Mouse (Mus musculus) embryo, embryonic 10.5 days (tissue): ENCODE measurements at regions not wholly inside any gene's neighbourhood (a gene's known extent, or its start where the extent isn't known, plus 50 kb on each side); places are given as distances from the start of the nearest gene placed in this dataset.

ENCODE experiments used
- DNase-seq: peaks from one replicate; pipeline ENCODE4 v3.0.0-alpha.2; 2015; ENCODE audit warnings: low spot score

DNA sequence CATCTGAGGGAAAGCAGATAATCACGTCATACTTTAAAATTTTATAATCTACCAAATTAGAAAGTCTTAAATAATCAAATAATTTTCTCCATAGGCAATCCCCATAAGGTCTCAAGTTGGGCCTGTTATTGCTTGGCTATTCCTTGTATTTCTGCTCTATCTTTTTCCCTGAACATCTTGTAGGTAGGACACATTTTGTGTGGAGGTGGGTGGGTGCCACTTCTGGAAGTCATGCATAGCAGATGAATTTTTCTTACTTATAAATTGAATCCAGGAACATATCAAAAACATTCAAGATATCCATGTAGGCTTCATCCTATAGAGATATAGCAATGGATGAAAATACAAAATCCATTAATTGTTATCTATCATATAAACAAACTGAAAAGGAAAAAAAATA, 1418.7 kb downstream of the Cdh11 start:
- no peak for DNase-seq

DNA sequence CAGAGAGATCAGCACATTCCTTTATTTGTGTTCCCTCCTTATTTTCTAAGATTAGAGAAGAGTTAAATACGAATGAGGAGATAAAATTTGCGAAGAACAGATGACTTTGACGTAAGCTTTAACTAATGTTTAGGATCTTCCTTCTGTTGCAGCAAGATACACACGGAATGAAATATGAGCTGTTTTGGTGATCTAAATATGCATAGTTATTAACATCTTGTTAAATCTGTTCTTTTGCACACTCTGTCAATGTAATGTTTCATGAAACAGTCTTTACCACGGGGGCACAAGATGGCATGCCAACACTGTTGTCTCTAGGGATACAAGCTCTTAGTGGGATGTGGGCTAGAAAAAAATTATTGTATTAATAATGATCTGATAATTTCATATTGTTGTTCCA, 1434.6 kb downstream of the Cdh11 start:
- no peak for DNase-seq

DNA sequence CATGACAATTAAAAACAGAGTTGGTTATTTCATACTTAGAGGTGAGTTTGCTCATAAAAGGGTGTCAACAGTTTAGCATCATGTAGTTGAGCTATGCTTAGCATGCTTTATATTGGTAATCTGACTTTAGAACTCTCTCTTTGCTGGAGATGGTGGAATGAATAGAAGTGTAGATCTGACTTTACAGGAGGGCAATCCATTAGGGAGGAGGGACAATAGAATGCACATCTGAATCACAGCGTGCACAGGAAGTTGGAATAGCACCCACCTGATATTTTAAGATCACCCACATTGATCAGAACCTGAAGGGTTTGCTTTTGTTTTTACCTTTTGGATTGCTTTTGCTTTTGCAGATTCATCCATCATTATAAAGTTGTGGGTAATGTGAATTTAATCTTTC, 1435.7 kb downstream of the Cdh11 start:
- no peak for DNase-seq

DNA sequence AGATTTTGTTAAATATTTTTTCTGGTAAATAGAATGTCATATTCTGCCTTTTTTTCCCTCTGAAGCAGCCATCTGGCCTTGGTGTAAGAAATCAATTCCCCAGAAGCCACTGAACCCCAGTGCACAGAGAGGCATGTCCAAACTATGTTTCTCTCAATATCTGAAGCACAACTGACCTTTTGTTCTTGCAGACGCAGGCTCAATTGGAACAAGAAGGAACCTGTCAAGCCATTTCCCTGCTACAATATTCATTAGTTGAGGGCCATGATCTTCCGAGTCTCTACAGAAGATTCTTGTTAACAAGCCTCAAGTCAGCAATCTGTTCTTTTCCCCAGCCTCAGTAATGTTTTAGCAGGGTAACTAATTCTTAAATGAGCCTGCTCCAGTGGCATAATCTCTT, 1456.2 kb downstream of the Cdh11 start:
- peak; percentile 58 for DNase-seq

DNA sequence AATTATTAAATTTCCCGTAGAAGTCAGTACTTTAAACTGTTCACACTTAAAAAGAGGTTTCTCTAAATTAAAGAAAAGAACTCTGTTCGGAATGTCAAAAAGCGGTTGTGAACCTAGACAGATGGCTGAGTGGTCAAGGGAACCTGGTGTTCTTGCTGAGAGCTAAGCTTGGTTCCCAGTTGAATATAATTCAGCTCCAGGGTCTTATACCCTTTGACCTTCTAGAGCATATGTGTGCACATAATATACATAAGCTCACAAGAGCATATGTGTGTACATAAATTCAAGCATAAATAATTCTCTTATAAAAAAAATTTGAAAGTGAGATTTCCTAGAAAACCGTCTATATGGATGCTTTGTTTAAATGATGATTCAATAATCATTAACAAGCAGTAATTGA, 1456.7 kb downstream of the Cdh11 start:
- DNase-seq, result peak; percentile 19

DNA sequence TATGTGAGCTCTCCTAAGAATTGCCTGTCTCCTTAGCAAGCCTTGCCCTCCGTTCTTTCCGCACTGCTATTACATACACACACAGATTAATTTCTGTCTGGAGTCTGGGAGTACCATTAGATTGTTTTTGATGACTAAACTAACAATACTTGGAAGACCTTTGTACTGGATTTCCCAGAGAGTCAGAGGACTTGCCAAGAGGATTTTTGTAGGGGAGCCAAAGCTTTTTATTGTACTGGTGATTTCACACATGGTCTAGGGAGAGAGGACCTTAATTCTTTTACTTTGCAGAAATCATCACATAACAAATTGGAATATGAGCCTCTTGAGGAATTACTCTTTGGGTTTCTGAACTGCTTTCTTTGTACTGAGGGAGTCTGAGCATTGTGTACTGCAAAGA, 1486.9 kb downstream of the Cdh11 start:
- DNase-seq, result no peak

DNA sequence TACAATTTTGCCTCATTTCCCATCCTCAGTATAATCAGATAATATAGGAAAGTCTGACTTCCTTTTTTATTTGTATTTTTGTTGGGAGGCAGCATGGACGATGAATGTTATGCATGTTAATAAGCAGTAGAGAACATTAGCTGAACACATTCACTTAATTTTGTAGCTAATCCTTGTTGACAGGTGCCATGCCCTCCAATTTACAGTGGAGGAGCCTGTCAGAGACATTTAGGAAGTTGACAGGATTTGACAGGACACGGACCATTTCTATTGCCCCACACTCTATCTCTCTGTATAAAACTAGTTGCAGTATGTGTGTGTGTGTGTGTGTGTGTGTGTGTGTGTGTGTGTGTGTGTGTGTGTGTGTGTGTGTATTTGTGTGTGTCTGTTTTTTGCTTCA, 1495.4 kb downstream of the Cdh11 start:
- DNase-seq, result no peak

DNA sequence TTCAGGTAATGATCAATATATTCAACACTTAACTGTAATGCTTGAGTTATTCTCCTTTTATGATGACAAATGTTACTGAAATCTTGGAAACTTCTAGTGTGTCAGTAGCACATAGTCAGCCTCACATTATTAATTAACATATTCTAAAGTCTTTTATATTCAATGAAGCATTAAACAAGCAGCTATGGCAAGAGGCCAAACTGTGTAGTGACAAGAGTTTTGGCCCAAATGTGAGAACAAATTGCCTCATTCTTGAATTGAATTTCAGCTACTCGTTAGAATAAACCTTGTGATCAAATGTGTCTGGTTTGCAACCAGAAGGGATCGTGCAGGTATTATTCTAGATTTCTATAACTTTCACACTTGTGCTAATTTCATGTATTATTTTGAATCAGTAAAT, 1542.8 kb downstream of the Cdh11 start:
- no peak for DNase-seq

DNA sequence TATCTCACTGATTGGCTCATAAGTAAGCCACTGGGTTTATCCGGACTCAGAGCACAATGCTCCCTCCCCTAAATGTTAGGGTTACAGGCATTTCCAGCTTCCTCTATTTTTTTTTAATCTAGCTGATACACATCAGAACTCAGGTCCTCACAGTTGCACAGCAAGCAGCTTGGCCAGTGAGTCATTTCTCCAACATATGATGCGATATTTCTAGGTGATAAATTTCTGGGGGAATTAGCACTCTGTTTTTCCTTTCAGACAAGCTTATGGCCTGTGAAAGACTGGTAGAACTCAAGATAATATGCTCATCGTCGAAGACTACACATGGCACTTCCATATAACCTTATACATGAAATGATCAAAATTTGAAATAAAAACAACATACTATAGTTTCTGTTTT, 1543.6 kb downstream of the Cdh11 start:
- DNase-seq, result no peak

DNA sequence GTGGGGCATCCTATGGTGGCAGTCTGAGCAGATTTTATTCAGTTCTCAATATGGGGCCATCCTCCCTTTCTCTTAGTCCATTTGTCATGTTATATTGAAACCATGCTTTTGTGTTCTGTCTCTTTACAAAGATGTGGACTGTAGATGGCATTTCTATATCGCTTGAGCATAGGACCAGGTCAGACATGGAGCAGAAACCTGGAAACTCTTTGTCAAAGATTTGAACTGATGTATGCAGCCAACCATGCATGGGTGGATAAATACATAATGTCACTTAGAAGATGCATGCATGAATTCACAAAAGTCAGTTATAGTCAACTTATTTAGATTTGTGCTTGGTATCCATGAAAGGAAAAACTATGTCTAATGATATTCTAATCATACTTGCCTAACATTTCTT, 1587.5 kb downstream of the Cdh11 start:
- DNase-seq, result no peak

DNA sequence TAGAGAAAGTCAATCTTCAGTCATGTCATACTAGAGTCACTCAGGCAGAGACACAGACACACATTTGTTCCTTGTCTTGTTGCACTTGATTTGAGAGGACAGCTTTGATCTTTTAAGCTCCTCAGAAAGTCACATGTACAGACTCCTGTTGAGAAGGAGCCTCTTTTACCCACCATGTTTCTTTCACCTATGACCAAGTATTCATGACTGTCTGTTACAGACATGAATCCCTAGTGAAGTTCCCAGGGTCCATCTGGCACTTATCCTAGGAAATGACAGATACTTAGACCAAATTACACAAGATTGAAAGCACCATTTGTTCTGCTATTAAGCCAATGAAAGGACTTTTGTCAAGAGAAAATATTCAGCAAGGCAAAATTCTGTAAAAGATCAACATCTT, 1588.7 kb downstream of the Cdh11 start:
- peak; percentile 7 for DNase-seq

DNA sequence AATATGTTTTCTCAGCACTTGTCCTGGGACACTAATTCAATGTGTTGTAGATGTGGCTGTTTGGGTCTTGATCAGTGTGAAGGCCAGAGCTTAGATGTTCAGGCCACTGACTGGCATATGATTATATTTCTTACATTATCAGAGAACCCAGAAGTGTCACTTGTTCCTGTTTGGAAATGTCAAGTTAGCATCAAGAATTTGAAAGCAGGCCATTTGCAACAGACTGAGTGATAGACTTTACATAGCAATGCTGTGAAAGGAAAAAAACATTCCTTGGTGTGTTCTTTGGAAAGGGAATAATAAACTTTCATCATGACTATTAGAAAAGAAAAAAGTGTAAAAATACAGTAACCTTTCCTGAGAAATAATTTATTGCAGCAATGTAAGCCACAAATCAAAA, 1596.9 kb downstream of the Cdh11 start:
- no peak for DNase-seq

DNA sequence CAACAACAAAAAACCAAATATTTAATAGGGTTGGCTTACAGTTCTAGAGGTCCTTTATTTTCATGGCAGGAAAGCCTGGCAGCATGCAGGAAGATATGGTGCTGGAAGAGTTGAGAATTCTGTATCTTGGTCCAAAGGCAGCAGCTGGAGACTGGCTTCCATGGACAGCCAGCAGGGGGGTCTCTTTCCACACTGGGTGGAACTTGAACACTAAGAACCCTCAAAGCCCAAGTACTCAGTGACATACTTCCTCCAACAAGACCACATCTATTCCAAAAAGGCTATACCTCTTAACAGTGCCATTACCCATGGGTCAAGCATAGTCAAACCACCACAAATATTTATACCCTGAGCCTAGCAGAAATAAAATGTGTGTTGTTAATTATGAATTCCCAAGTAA, 1630.5 kb downstream of the Cdh11 start:
- DNase-seq, result peak; percentile 49
